Mouse (Mus musculus): ENCODE data around the gene Ggt6. TPM values are rescaled to one million over a fixed set of nuclear protein-coding genes. Genes with fewer than 3 reads are reported as not detected.

Ggt6 gene
- total and polyA plus RNA-seq, 3 experiments = 0.13 to 0.19 TPM; not detected in 1

GRCm38 (mm10) chr11:72440965-72441664 is 5.8 kb downstream of the Ggt6 start, which contains the start of gene Mybbp1a:
Gene Mybbp1a (plus strand): TSS chr11:72441355.
- Histone ChIP-seq H3K4me3 (replicated peaks in 1 of 3; ENCODE audit: low read depth in 2 of 3, low read length in 2 of 3, poor library complexity in 1 of 3) (peak within 1 kb of the TSS; percentile 75 to 91 (median 91)), H3K27me3 (replicated peaks) (no peaks in the 10 kb centered on the region), H3K9ac (ENCODE audit: insufficient read depth, low read depth) (peak within 1 kb of the TSS; percentile 88), H3K4me1 (ENCODE audit: control insufficient read depth in 1 of 2, insufficient read depth in 2 of 2) (peaks cover 34 to 45% of the 10 kb centered on the region in 2 experiments), H3K27ac (ENCODE audit: insufficient read depth, low read depth) (peak within 1 kb of the TSS; percentile 8; the same call in 1 of the 2 replicates), H3K79me2 (replicated peaks; ENCODE audit: control insufficient read depth, extremely low read depth, insufficient read depth, poor library complexity, severe bottlenecking) (peaks cover 40% of the 10 kb centered on the region), H3K36me3 (replicated peaks in 1 of 2; ENCODE audit: control insufficient read depth in 1 of 2, insufficient read depth in 1 of 2, low read length in 1 of 2) (peaks cover 39 to 42% of the 10 kb centered on the region in 2 experiments), H3K4me2 (ENCODE audit: insufficient read depth, low read depth, poor library complexity, severe bottlenecking) (peak within 1 kb of the TSS; percentile 89), H3K9me3 (replicated peaks; ENCODE audit: low read length) (no peaks in the 10 kb centered on the region)
- dilution Hi-C loops (cut with MboI; ENCODE audit: extremely low pct_ligation_motif_present, extremely low pct_unique_long_range_greater_than_20kb, low sequenced_read_pairs) (no loop called here), in situ Hi-C loops (cut with MboI; ENCODE audit: low pct_ligation_motif_present, low pct_unique_long_range_greater_than_20kb, low sequenced_read_pairs) (loop anchor here (5.0 to 25.0 kb wide), 2 partner anchors 121 to 571 kb away; partner anchors contain the start of gene Camkk1)
- TF ChIP-seq ZC3H11A (IDR thresholded peaks at IDR 0.05; ENCODE audit: low read depth, low read length) (no peak), SMC3 (IDR thresholded peaks at IDR 0.05; ENCODE audit: low read depth, low read length) (no peak), USF2 (conservative IDR thresholded peaks at IDR 0.05; ENCODE audit: low read depth, low read length) (peak; percentile 63), JUND (conservative IDR thresholded peaks at IDR 0.05; ENCODE audit: low read depth, low read length) (no peak), KAT2A (IDR thresholded peaks at IDR 0.05; ENCODE audit: insufficient replicate concordance, low read length) (peak; percentile 90), CTCF (conservative IDR thresholded peaks at IDR 0.05 in 1 of 2, IDR thresholded peaks at IDR 0.05 in 1 of 2; ENCODE audit: low read depth in 2 of 2, low read length in 2 of 2) (no peak), PAX5 (IDR thresholded peaks at IDR 0.05; ENCODE audit: low read length) (no peak), NELFE (IDR thresholded peaks at IDR 0.05; ENCODE audit: low read depth, low read length) (peak; percentile 97), E2F4 (IDR thresholded peaks at IDR 0.05; ENCODE audit: insufficient replicate concordance, low read depth, low read length) (no peak), POLR2AphosphoS2 (IDR thresholded peaks at IDR 0.05; ENCODE audit: low read depth, low read length) (peak; percentile 93), MAFK (IDR thresholded peaks at IDR 0.05; ENCODE audit: insufficient replicate concordance, low read length) (no peak), RAD21 (IDR thresholded peaks at IDR 0.05; ENCODE audit: low read depth, low read length) (no peak), NRF1 (IDR thresholded peaks at IDR 0.05; ENCODE audit: low read depth, low read length) (peak; percentile 96), CHD1 (IDR thresholded peaks at IDR 0.05; ENCODE audit: low read depth, low read length) (peak; percentile 91), ZKSCAN1 (IDR thresholded peaks at IDR 0.05; ENCODE audit: borderline replicate concordance, low read depth, low read length) (no peak; the same call in 1 of the 2 replicates), IRF4 (IDR thresholded peaks at IDR 0.05; ENCODE audit: low read depth, low read length) (peak; percentile 69; the same call in 1 of the 2 replicates), POLR2A (IDR thresholded peaks at IDR 0.05; ENCODE audit: low read depth, low read length) (peak; percentile 98), MEF2A (IDR thresholded peaks at IDR 0.05; ENCODE audit: borderline replicate concordance, low read depth, low read length) (0 out of 2 replicates have a peak, but pooled peaks have one; percentile 41), GABPA (IDR thresholded peaks at IDR 0.05; ENCODE audit: insufficient replicate concordance, low read depth, low read length) (no peak; the same call in 1 of the 2 replicates), ZMIZ1 (IDR thresholded peaks at IDR 0.05; ENCODE audit: low read depth, low read length) (peak; percentile 97), TCF12 (IDR thresholded peaks at IDR 0.05; ENCODE audit: low read depth, low read length) (peak; percentile 96), TBP (conservative IDR thresholded peaks at IDR 0.05; ENCODE audit: low read depth, low read length) (peak; percentile 81), BHLHE40 (IDR thresholded peaks at IDR 0.05; ENCODE audit: low read depth, low read length) (peak; percentile 39; the same call in 1 of the 2 replicates), MAZ (IDR thresholded peaks at IDR 0.05; ENCODE audit: low read depth, low read length) (peak; percentile 84), SIN3A (IDR thresholded peaks at IDR 0.05; ENCODE audit: low read length) (peak; percentile 98), USF1 (IDR thresholded peaks at IDR 0.05; ENCODE audit: low read depth, low read length) (peak; percentile 89), MXI1 (IDR thresholded peaks at IDR 0.05; ENCODE audit: low read depth, low read length) (peak; percentile 100), HCFC1 (IDR thresholded peaks at IDR 0.05; ENCODE audit: low read depth, low read length) (peak; percentile 91), MAX (IDR thresholded peaks at IDR 0.05; ENCODE audit: low read length) (peak; percentile 99), UBTF (IDR thresholded peaks at IDR 0.05; ENCODE audit: low read depth, low read length) (no peak), EP300 (IDR thresholded peaks at IDR 0.05; ENCODE audit: low read length) (no peak), CHD2 (IDR thresholded peaks at IDR 0.05; ENCODE audit: low read length) (peak; percentile 92), MYC (IDR thresholded peaks at IDR 0.05; ENCODE audit: low read depth, low read length) (peak; percentile 100), ELF1 (IDR thresholded peaks at IDR 0.05; ENCODE audit: low read depth, low read length) (peak; percentile 89), ZNF384 (IDR thresholded peaks at IDR 0.05; ENCODE audit: low read depth, low read length) (no peak), RCOR1 (conservative IDR thresholded peaks at IDR 0.05; ENCODE audit: low read depth, low read length) (no peak), JUN (IDR thresholded peaks at IDR 0.05; ENCODE audit: insufficient read depth, low read depth, low read length) (no peak), ETS1 (conservative IDR thresholded peaks at IDR 0.05; ENCODE audit: low read depth, low read length) (no peak)
- DNase-seq (ENCODE audit: extremely low read depth) = peak; percentile 98
